Mouse (Mus musculus) embryo, embryonic 10 days (tissue): ENCODE data around the gene Ankrd28.
A peak's percentile ranks its signal among the peaks of the same experiment; 100 is the strongest.

Experiments used
- DNase-seq: peaks from one replicate; pipeline ENCODE4 v3.0.0-alpha.2; 2015; ENCODE audit warnings: low spot score

Ankrd28 gene

GRCm38 (mm10) chr14:31665566-31665940 lies 164.9 kb downstream of the Ankrd28 start:
- DNase-seq: no peak

DNA sequence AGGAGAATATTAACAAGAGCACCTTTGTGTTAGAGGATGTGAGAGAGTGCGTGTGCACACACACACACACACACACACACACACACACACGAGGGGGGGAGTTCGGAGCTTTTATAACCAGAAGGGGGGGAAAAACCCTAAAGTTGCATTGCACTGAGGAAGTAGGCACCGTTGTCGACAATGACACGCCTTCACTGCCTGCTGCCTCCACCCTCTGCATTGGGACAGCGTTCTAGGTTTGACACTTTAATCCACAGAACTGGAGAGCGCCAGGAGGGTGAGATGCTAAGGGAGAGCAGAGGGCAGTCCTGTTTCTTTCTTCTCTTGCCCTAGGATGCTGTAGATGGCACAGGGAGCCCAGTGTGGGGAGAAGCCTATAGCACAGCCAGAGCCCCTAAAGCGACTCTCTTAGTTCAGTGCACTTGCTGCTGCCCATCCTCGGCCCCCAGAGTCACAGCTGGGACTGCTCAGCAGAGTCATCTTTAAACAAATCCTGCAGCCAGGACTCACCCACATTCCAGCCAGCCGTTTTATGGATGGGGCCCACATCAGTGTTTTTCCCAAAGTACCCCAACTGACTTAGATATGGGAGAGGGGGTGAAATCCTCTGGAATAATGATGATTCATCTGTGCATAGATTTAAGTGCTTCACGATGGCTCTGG lies 165.4 kb downstream of the Ankrd28 start:
- no peak for DNase-seq

DNA sequence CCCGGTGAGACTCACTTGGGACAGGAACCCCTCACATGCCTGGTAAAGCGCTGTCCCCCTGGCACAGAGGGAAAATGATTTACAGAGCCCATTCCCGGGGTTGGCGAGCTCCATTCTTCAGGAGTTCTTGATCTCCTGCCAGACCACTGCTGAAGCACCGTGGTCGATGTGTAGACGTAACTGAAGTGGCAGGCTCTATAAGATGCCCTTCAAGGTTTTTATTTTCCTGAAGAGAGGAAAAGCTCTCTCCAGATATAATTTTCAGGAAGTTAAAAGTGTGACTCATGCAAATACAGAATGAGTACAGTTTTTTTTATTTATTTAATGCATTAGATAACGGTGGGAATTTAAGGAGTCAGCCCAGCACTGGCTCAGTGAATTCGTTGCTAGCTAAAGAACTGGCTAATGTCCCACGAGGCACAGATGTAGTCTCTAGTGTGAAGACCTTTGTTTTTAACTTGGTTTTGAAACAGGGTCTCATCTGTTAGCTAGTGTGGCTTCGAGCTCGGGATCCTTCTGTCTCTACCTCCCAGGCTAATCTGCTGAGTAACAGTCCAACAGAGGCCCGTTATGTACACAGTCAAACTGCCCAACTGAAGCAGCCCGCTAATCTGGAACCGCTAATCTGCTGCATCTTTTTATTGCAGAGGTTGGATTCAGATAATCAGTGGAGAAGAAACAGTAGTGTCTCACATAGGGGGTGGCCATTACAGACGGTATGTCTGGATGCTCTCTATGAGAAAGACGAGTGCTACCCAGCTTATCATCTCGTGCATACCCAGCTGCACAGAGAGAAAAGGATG lies 166.2 kb downstream of the Ankrd28 start:
- no peak for DNase-seq

DNA sequence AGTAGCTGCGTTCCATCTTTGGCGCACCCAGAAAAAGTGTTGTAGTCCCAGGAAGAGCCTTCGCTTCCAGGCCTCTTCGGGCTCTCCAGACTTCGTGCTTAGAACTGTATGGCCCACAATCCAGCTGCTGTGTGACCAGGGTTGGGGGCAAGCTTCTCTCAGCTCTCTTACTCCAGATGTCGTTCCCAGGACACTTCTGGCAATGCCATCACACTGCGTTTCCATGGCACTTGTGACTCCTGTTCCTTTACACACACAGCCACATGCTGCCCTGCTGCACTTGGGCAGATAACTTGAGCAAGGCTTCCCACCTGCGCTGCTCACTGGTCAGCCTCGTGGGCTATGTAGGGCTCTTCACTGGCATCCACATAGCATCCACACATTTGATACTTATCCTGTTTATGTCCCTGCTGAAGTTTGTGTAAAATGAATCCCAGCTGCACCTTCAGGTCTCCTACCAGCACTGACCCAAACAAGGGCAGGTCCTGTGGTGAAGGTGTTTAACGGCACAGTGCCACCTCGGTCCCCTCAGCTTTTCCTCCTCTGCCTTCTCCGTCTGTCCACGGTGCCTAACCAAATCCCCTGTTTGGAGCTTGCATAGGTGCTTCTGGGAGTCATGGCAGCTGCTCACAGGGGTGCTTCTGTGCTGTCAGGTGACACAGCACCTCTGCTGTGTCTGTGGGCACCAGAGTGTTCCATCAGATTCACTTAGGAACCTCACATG lies 166.9 kb downstream of the Ankrd28 start:
- no peak for DNase-seq

DNA sequence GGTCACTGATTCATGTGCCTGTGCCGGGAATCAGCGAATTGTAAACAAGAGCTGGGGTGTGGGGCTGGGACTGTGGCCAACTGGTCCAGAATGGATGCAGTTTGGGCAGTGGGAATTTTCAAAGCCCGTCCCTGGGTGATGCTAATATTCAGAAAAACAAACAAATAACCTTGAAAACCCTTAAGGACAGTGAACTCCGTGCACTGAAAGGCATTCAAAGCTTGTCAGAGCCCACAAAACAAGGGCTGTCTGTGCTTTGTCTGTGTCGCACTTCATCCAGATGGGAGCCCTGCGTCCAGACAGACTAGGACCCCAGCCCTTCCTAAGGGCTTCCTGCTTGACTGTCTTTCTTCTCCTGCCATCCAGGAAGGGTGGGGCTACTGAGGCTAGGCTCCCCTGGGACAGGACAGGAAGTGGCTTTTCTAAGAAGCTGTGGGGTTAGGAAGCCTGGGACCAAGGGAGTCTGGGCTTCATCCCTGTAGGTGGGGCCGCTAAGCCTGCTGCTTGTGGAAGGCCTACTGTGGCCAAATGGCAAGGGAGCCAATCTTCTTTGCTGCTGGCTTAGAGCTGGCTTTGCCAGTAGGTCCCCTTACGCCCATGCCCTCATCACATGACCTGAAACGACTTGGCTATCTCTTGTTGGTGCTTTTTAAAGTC lies 167.8 kb downstream of the Ankrd28 start:
- DNase-seq: peak; percentile 66

GRCm38 (mm10) chr14:31661671-31662554 lies 168.5 kb downstream of the Ankrd28 start:
- DNase-seq: peak; percentile 91

DNA sequence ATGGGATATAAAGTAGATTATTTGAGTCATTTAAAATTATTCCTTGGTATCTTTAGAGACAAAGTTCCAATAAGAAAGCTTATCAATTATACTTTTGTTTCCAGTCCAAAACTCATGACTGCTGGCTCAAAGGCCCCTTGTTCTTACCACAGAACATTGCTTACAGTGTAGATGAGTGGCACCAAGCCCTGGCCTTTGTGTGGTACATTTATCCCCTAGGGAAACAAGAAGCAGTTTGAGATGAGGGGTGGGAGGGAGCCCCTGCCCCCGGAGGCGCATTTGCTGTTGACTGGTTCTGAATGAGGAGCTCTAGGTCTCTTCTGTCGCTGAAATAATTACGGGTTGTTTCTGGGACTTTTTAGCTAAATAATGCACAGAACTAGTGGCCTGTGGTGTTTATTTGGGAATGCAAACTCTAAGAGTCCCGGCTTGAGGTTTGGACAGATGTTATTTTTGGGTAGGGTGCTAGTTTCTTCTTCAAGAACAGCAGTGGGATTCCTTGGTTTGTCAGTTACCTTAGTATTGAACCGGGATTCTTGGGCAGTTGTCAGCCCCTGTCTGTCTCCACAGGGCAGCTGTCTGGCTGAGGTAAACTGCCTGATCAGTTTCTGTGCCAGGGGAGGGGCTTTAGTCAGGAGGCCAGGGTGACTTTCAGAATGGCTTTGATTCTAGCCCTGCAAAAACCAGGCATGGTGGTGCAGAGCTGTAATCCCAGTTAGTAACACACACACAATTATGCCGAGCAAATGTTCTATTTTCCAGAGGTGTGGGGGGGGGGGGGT lies 169.9 kb downstream of the Ankrd28 start:
- no peak for DNase-seq

GRCm38 (mm10) chr14:31659501-31660181 lies 170.8 kb downstream of the Ankrd28 start:
- DNase-seq: no peak

GRCm38 (mm10) chr14:31658126-31658680 lies 172.2 kb downstream of the Ankrd28 start:
- DNase-seq: no peak

DNA sequence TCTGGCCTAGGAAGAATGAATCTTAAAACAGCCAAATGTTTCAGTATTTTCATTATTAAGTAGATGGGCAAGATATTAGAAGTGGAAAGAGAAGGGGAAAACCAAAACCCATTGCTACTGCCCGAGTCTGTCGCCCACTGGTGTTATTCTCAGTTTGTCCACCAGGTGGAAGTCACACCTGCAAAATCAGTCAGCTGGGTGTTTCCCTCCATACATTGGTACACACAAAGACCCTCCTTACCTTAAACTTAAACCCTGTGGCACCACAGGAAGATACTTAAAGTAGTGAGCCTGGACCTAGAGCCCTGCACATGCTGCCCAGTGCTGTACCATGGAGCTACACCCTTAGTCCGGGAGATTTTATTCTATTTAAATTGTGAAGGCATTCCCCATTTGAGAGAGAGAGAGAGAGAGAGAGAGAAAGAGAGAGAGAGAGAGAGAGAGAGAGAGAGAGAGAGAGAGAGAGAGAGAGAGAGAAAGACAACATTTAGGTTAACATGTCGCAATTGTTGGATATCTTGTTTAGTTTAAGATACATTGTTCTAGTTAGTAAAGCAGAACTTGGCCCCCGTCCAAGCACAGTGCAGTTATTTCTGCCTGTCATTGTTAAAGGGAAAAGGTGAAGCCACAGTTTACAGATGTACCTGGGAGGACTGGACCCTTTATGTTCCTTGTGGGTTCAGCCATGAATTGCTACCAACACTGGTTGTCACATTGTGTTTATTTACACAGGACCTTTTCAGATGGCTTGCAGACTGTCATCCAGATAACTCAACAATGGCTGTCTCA lies 173.4 kb downstream of the Ankrd28 start:
- DNase-seq: peak; percentile 83

GRCm38 (mm10) chr14:31656386-31656785 lies 174.1 kb downstream of the Ankrd28 start:
- no peak for DNase-seq

GRCm38 (mm10) chr14:31655406-31655805 lies 175.0 kb downstream of the Ankrd28 start:
- DNase-seq: no peak

DNA sequence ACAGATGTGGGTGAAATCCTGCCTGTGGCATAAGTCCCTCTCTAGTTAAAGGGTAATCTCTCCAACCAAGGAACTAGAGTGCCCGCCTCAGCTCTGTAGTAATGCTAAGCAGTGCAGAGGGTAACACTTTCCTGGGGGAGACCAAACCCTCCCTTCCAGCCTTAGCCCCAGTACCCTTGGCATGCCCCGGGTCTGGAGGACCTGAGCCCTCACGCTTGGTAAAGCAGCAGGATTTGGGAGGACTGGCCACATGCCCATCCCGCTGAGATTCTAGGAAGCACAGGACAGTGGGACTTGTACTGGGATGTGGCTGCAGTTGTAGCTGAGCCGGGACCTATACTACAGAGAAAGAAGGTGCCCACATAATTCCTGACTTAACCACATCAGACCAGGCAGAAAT lies 175.6 kb downstream of the Ankrd28 start:
- DNase-seq: no peak

DNA sequence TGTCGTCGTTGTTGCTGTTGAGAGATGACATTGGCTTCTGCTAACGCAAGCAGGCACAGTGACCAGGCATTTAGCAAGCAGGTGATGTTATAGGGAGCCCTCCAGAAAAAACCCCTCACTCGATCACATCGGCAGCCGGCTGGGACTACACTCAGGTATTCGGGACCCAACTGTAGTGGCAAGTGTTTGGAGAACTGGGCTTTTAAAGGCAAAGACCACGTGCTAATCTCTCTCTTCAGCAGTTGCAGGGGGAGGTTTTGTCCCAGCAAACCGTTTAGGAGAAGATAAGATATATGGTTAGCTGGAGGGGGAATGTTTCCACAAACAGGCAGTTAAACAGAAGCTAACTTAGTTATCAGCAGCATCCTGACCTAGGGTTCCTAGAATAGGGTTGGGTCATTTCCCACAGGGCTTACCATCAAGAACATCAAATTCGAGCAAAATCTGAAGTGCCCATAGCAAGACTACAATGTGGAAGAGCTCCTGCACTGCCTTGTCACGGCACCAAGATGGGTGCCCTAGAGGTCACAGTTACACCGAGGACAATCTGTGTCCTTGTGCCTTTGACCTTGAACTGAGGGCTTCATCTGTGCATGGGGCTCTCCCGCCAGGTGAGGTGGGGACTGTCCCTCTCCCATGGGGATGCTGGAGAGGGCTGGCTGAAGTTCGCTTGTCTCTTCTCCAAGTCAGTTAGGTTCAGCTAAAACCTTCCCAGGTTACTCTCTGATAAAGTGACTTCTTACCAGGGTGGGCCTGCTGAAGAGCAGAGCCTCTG lies 177.2 kb downstream of the Ankrd28 start:
- DNase-seq: no peak

GRCm38 (mm10) chr14:31652624-31653023 lies 177.8 kb downstream of the Ankrd28 start:
- DNase-seq: no peak

DNA sequence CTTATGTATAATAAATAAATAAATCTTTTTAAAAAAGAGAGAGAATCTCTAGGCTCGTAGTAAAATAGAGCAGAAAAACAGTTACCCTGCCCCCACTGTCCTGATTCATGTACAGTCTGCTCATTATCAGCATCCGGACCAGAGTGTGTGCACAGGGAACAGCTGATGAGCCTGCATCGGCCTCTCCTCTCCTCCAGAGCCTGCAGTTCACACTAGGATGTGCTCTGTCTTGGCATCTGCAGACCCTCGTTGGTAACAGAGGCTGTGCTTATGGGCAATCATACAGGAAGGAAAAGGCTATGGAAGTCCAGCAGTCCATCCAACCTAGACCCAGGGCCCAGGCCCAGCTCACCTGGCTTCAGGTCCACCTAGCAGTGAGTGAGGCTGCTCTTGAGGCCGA lies 178.3 kb downstream of the Ankrd28 start:
- no peak for DNase-seq

DNA sequence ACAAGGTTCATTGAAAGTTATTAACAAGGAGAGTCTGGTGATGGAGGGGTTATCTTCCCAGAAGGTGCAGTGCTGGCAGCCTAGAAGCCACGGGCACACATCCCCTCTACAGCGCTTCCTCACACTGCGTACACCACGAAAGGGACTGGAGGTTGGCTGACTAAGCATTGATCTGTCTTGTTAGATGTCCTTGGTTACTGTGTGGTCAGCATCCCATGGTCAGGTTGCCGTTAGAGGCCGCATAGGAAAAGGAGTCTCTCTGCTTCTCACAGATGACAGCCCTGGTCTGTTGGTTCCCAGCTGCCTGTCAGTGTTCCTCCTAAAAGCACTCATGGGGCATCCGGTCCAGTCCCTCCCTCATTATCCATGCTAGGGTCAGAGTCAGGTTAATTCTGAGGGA lies 179.2 kb downstream of the Ankrd28 start:
- no peak for DNase-seq

- no peak for DNase-seq
These were observed 180.1 kb downstream of the Ankrd28 start for GRCm38 (mm10) chr14:31650347-31650746.
